Mouse (Mus musculus): ENCODE measurements around the gene Plekha6. TPM values are rescaled to one million over a fixed set of nuclear protein-coding genes. Genes with fewer than 3 reads are reported as not detected.

The Plekha6 gene
- polyA plus RNA-seq, 2 experiments = 0.81 to 2.1 TPM

DNA sequence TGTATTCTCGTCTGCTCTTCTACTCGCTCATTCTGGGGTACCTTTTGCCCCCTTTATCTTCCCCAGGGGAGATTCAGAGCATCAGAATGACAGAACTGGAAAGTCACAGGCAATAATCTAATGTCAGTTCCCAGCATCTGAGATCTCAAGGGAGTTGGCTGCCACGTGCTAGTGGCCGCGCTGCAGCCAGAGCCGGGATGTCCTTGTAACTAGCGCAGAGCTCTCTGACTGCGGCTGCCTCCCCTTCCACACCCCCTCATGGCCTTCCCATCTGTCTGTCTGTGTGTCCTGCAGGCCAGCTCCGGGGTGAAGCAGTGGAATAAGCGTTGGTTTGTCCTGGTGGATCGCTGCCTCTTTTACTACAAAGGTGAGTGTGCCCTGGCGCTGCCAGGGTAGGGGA, 100.4 kb downstream of the Plekha6 start:
- Histone ChIP-seq H3K27me3 (ENCODE audit: control insufficient read depth, insufficient read depth, low read length) (no peaks in the 10 kb centered on the region; the same call in 1 of the 2 replicates), H3K9ac (replicated peaks) (no peak overlapping the region), H3K4me3 (ENCODE audit: insufficient read depth in 1 of 2, low read depth in 2 of 2, low read length in 2 of 2) (no peak overlapping the region), H3K4me2 (ENCODE audit: low read depth) (no peak overlapping the region), H3K9me3 (ENCODE audit: control insufficient read depth, low read length) (no peaks in the 10 kb centered on the region), H3K4me1 (replicated peaks; ENCODE audit: control insufficient read depth in 2 of 2, insufficient read depth in 2 of 2, low read length in 1 of 2) (peaks cover 6 to 14% of the 10 kb centered on the region in 2 experiments), H3K36me3 (replicated peaks; ENCODE audit: control insufficient read depth, insufficient read depth, low read depth) (no peaks in the 10 kb centered on the region), H3K27ac (no peak overlapping the region)
- TF ChIP-seq CTCF (IDR thresholded peaks at IDR 0.05; ENCODE audit: low read depth) (no peak), EP300 (IDR thresholded peaks at IDR 0.05; ENCODE audit: low read depth) (no peak)
- no peak for DNase-seq (ENCODE audit: low read depth in 3 of 3, low spot score in 3 of 3)
- no peak for ATAC-seq (ENCODE audit: insufficient read depth)
- 63% methylated on average over 12 of the region's 12 CpGs for WGBS (ENCODE audit: insufficient replicate concordance)

DNA sequence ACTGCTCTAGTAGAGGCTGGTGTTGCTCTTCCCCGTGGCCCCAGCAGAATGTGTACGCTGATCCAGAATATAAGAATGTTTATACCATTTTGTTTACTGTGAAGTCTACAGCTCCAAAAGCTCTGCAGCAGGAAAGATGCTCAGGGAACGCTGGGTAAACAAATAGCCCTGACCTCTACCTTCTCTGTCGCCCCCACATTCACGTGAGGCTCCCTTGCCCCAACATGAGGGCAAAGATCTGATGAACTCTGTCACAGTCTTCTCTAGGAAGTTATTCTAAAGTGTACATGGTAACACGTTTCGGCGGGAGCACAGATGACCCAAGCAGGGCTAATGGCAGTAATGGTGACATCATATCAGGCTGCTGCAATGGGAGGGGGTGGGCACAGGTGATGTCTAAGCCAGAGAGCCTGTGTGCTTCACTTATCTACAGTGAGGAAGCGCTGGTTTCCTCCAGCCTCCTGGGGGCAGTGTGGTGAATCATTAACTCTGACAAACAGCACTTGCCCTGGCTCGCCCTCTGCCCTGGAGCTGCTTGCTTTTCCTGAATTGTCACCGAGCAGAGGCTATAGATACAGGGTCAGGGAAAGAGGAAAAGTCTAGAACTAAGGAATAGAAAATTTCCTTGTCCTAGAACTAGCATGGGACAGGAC, 101.2 kb downstream of the Plekha6 start:
- peaks cover 6 to 14% of the 10 kb centered on the region in 2 experiments for H3K4me1 ChIP-seq (replicated peaks; ENCODE audit: control insufficient read depth in 2 of 2, insufficient read depth in 2 of 2, low read length in 1 of 2)
- peak in 2 of 3 experiments; percentile 39 for DNase-seq (ENCODE audit: low read depth in 3 of 3, low spot score in 3 of 3)
- no peaks in the 10 kb centered on the region for H3K36me3 ChIP-seq (replicated peaks; ENCODE audit: control insufficient read depth, insufficient read depth, low read depth)
- H3K27ac ChIP-seq = no peak overlapping the region
- no peaks in the 10 kb centered on the region for H3K9me3 ChIP-seq (ENCODE audit: control insufficient read depth, low read length)
- TF ChIP-seq CTCF (IDR thresholded peaks at IDR 0.05; ENCODE audit: low read depth) = peak; percentile 50
- no peak for TF ChIP-seq EP300 (IDR thresholded peaks at IDR 0.05; ENCODE audit: low read depth)
- H3K4me3 ChIP-seq (ENCODE audit: insufficient read depth in 1 of 2, low read depth in 2 of 2, low read length in 2 of 2) = no peak overlapping the region
- no peak overlapping the region for H3K4me2 ChIP-seq (ENCODE audit: low read depth)
- 34% methylated on average over 11 of the region's 11 CpGs for WGBS (ENCODE audit: insufficient replicate concordance)
- ATAC-seq (ENCODE audit: insufficient read depth) = peak; percentile 36
- no peaks in the 10 kb centered on the region for H3K27me3 ChIP-seq (ENCODE audit: control insufficient read depth, insufficient read depth, low read length)
- H3K9ac ChIP-seq (replicated peaks) = no peak overlapping the region

DNA sequence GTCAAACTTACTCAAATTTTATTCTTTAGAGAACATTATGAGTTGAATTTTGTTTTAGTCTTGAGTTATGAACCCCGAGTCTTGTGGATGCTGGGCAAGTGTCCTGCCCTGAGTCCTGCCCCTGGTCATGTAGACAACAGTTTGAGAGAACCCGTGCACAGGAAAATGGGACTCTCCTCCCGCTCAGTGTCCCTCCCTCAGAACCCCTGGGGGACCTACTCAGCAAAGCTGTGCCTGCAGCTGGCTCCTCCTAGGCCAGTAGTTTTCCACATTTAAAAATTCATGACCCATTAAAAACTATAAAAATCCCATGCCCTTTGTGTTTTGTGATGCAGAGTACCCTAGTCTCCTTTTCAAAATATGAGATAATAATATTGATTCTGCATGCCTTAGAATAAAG, 103.1 kb downstream of the Plekha6 start:
- H3K27me3 ChIP-seq (ENCODE audit: control insufficient read depth, insufficient read depth, low read length) = no peaks in the 10 kb centered on the region
- no peak for TF ChIP-seq CTCF (IDR thresholded peaks at IDR 0.05; ENCODE audit: low read depth)
- TF ChIP-seq EP300 (IDR thresholded peaks at IDR 0.05; ENCODE audit: low read depth) = no peak
- H3K9me3 ChIP-seq (ENCODE audit: control insufficient read depth, low read length) = no peaks in the 10 kb centered on the region
- WGBS (ENCODE audit: insufficient replicate concordance) = 51% methylated on average over 3 of the region's 3 CpGs
- no peak for ATAC-seq (ENCODE audit: insufficient read depth)
- DNase-seq (ENCODE audit: low read depth in 3 of 3, low spot score in 3 of 3) = no peak
- no peak overlapping the region for H3K27ac ChIP-seq
- H3K4me1 ChIP-seq (replicated peaks; ENCODE audit: control insufficient read depth in 2 of 2, insufficient read depth in 2 of 2, low read length in 1 of 2) = peaks cover 6 to 14% of the 10 kb centered on the region in 2 experiments
- 0 out of 2 replicates have a peak overlapping the region, but pooled peaks have one; percentile 24 for H3K4me2 ChIP-seq (ENCODE audit: low read depth)
- H3K9ac ChIP-seq (replicated peaks) = no peak overlapping the region
- H3K36me3 ChIP-seq (replicated peaks; ENCODE audit: control insufficient read depth, insufficient read depth, low read depth) = no peaks in the 10 kb centered on the region
- no peak overlapping the region for H3K4me3 ChIP-seq (ENCODE audit: insufficient read depth in 1 of 2, low read depth in 2 of 2, low read length in 2 of 2)

DNA sequence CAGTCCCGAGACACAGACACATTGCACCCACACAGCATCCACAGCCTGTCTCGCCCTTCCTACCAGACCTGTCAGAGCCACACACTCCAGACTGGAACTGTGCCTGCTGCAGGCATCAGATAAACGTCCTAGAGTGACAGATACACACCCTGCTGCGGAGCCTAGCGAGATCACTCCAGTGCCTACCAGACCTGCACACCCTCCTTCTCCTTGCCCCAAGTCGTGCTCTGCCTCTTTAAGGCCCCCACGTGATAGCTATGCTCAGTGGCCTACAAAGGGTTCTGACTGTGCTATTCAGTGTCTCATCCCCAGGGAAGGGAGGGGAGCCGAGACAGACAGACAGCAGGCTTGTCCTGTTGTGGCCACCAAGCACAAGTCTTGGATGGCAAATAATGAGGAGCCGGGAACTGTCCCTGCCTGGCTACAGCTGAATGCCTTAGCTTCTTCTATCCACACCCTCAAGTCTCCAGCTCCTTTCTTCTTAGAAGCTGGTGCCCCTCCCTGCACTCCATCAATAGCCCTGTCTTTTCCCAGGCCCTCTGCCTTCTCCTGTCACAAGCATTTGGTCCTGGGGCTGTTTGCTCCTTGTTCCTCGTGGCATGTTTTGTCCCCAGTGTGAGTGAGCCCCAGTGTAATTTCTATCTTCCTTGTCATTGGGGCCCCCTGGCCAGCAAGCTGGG, 103.9 kb downstream of the Plekha6 start:
- H3K4me3 ChIP-seq (ENCODE audit: insufficient read depth in 1 of 2, low read depth in 2 of 2, low read length in 2 of 2) = no peak overlapping the region
- 17% methylated on average over 10 of the region's 10 CpGs for WGBS (ENCODE audit: insufficient replicate concordance)
- TF ChIP-seq CTCF (IDR thresholded peaks at IDR 0.05; ENCODE audit: low read depth) = no peak
- peak; percentile 62 for TF ChIP-seq EP300 (IDR thresholded peaks at IDR 0.05; ENCODE audit: low read depth)
- H3K4me1 ChIP-seq (replicated peaks; ENCODE audit: control insufficient read depth in 2 of 2, insufficient read depth in 2 of 2, low read length in 1 of 2) = peaks cover 6 to 14% of the 10 kb centered on the region in 2 experiments
- H3K36me3 ChIP-seq (replicated peaks; ENCODE audit: control insufficient read depth, insufficient read depth, low read depth) = no peaks in the 10 kb centered on the region
- ATAC-seq (ENCODE audit: insufficient read depth) (peak; percentile 94), DNase-seq (ENCODE audit: low read depth in 3 of 3, low spot score in 3 of 3) (peak; percentile 53 to 59 (median 54))
- no peaks in the 10 kb centered on the region for H3K9me3 ChIP-seq (ENCODE audit: control insufficient read depth, low read length)
- H3K27me3 ChIP-seq (ENCODE audit: control insufficient read depth, insufficient read depth, low read length) = no peaks in the 10 kb centered on the region
- no peak overlapping the region for H3K9ac ChIP-seq (replicated peaks)
- H3K4me2 ChIP-seq (ENCODE audit: low read depth) = peak overlapping the region; percentile 24; the same call in 1 of the 2 replicates
- H3K27ac ChIP-seq = no peak overlapping the region

DNA sequence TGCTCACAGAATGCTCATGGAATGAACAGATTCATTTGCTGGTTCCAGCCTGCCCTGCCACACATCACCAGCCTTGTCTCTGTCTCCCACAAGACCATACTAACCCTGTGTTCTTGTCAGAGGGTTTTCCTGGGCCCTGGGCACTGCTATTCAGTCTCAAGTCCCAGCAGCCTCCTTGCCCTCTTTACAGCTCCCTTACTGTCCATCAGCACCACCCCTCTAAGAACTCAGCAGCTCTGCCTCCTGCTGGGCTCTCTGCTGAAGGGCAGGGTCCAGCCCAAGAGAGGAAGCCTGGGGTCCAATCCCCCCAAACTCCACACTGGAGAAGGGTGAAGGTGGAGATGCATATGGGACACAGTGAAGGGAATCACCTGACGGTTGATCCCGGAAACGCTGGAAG, 104.5 kb downstream of the Plekha6 start:
- Histone ChIP-seq H3K4me2 (ENCODE audit: low read depth) (no peak overlapping the region), H3K9me3 (ENCODE audit: control insufficient read depth, low read length) (no peaks in the 10 kb centered on the region), H3K27me3 (ENCODE audit: control insufficient read depth, insufficient read depth, low read length) (no peaks in the 10 kb centered on the region), H3K4me1 (replicated peaks; ENCODE audit: control insufficient read depth in 2 of 2, insufficient read depth in 2 of 2, low read length in 1 of 2) (peaks cover 6 to 14% of the 10 kb centered on the region in 2 experiments), H3K27ac (no peak overlapping the region), H3K4me3 (ENCODE audit: insufficient read depth in 1 of 2, low read depth in 2 of 2, low read length in 2 of 2) (no peak overlapping the region), H3K9ac (replicated peaks) (no peak overlapping the region), H3K36me3 (replicated peaks; ENCODE audit: control insufficient read depth, insufficient read depth, low read depth) (no peaks in the 10 kb centered on the region)
- 50% methylated on average over 3 of the region's 3 CpGs for WGBS (ENCODE audit: insufficient replicate concordance)
- ATAC-seq (ENCODE audit: insufficient read depth) (no peak), DNase-seq (ENCODE audit: low read depth in 3 of 3, low spot score in 3 of 3) (no peak)
- TF ChIP-seq EP300 (IDR thresholded peaks at IDR 0.05; ENCODE audit: low read depth) (no peak), CTCF (IDR thresholded peaks at IDR 0.05; ENCODE audit: low read depth) (peak; percentile 57)
